Mouse (Mus musculus): Measurements from ENCODE around the gene Cul9.

Gene Cul9

GRCm38 (mm10) chr17:46453302-46453948, 92.8 kb downstream of the Cul9 start:
- no peak for DNase-seq (ENCODE audit: low read depth, low spot score)

GRCm38 (mm10) chr17:46452683-46453082, 93.5 kb downstream of the Cul9 start:
- no peak for DNase-seq (ENCODE audit: low read depth, low spot score)

All from skeletal muscle tissue, adult 2 months (tissue).